Mouse (Mus musculus) olfactory bulb, adult 2 months (tissue): ENCODE results near the gene Rnf167.

Source experiments
- CTCF ChIP-seq: fragments of 200-500 bp; IDR thresholded peaks from 2 replicates; pipeline ENCODE4 v1.5.1; 2012; ENCODE audit warnings: low read depth, mild to moderate bottlenecking, low read length, moderate library complexity; ENCODE audit not compliant: insufficient read depth
- POLR2A ChIP-seq: fragments of 200-500 bp; IDR thresholded peaks from 2 replicates; pipeline ENCODE4 v1.6.1; 2012; ENCODE audit warnings: mild to moderate bottlenecking, low read depth, low read length, moderate library complexity; ENCODE audit not compliant: insufficient read depth

GRCm38 (mm10) chr11:70605024-70605566 is 41.9 kb upstream of the Rnf167 start:
- peak; percentile 42; the same call in 1 of the 2 replicates for TF ChIP-seq CTCF
- TF ChIP-seq POLR2A, result no peak
